Mouse (Mus musculus): ENCODE data around the gene Sugct. TPM values are rescaled to one million over a fixed set of nuclear protein-coding genes. Genes with fewer than 3 reads are reported as not detected.

Sugct gene
- polyA plus RNA-seq, 1 experiment from 2014 or later, result 5.1 TPM

GRCm38 (mm10) chr13:16915697-16916096 lies 779.7 kb downstream of the Sugct start:
- ATAC-seq (ENCODE audit: low FRiP score, low read depth), result no peak
- Histone ChIP-seq H3K4me2 (replicated peaks) (no peak overlapping the region), H3K9me3 (no peaks in the 10 kb centered on the region), H3K9ac (replicated peaks) (no peak overlapping the region), H3K27ac (replicated peaks) (no peak overlapping the region), H3K4me1 (no peaks in the 10 kb centered on the region), H3K4me3 (no peak overlapping the region), H3K36me3 (no peaks in the 10 kb centered on the region), H3K27me3 (no peaks in the 10 kb centered on the region)

- Histone ChIP-seq H3K9ac (replicated peaks) (no peak overlapping the region), H3K27ac (replicated peaks) (no peak overlapping the region), H3K9me3 (no peaks in the 10 kb centered on the region), H3K4me1 (no peaks in the 10 kb centered on the region), H3K4me2 (replicated peaks) (no peak overlapping the region), H3K36me3 (no peaks in the 10 kb centered on the region), H3K27me3 (no peaks in the 10 kb centered on the region), H3K4me3 (no peak overlapping the region)
- ATAC-seq (ENCODE audit: low FRiP score, low read depth), result no peak
Measured at GRCm38 (mm10) chr13:16912214-16912613, 783.1 kb downstream of the Sugct start.

DNA sequence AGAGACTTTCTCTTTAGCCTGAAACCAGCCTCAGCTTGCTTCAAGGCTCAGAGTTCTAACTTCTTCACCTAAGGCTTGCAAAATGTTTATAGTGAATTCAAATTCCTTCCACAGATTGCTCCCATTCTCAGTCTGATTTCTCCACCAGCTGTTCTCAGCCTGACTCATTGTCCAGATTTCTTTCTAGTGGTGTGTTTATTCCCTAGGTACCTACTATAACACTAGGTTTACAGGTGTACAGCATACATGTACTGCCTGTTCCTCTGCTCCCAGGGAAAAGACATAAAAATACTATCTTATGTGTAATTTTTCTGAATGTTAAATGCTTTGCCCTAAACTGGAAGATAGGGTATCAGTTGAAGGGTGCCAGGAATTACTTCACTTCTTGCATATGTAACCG lies 788.4 kb downstream of the Sugct start:
- no peak overlapping the region for H3K4me3 ChIP-seq
- H3K27ac ChIP-seq (replicated peaks), result no peak overlapping the region
- no peaks in the 10 kb centered on the region for H3K27me3 ChIP-seq
- ATAC-seq (ENCODE audit: low FRiP score, low read depth), result no peak
- H3K4me1 ChIP-seq, result no peaks in the 10 kb centered on the region
- no peaks in the 10 kb centered on the region for H3K9me3 ChIP-seq
- no peak overlapping the region for H3K9ac ChIP-seq (replicated peaks)
- WGBS, result 95% methylated on average over 1 of the region's 1 CpGs
- H3K36me3 ChIP-seq, result no peaks in the 10 kb centered on the region
- no peak overlapping the region for H3K4me2 ChIP-seq (replicated peaks)

DNA sequence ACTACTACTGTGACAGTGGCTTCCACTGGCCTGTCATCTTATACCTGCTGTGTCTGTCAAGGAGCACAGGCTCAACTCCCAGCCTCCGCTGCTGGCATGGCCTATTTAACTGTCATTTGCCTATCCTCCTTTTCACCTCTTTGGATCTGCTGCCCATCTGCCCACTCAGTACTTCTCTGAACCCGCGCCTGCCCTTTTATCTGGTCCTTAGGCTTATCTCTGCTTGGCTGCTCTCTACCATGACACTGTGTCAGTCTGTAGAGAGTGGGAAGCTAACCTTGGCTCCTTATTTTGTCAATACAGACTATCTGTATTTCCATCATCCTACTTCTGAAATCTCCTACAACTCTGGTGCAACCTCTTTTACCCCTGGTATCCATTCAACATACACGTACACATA lies 793.9 kb downstream of the Sugct start:
- ATAC-seq (ENCODE audit: low FRiP score, low read depth), result no peak
- no peak overlapping the region for H3K27ac ChIP-seq (replicated peaks)

GRCm38 (mm10) chr13:16898084-16898792 lies 797.1 kb downstream of the Sugct start:
- ATAC-seq (ENCODE audit: low FRiP score, low read depth), result no peak
- no peaks in the 10 kb centered on the region for H3K27me3 ChIP-seq
- no peaks in the 10 kb centered on the region for H3K4me1 ChIP-seq
- H3K4me2 ChIP-seq (replicated peaks), result no peak overlapping the region
- no peaks in the 10 kb centered on the region for H3K9me3 ChIP-seq
- no peak overlapping the region for H3K27ac ChIP-seq (replicated peaks)
- no peak overlapping the region for H3K4me3 ChIP-seq
- H3K9ac ChIP-seq (replicated peaks), result no peak overlapping the region
- no peaks in the 10 kb centered on the region for H3K36me3 ChIP-seq

More for the DNA sequence above, 793.9 kb downstream of the Sugct start:
- Histone ChIP-seq H3K27me3 (no peaks in the 10 kb centered on the region), H3K4me3 (no peak overlapping the region), H3K4me1 (no peaks in the 10 kb centered on the region), H3K4me2 (replicated peaks) (no peak overlapping the region), H3K36me3 (no peaks in the 10 kb centered on the region), H3K9me3 (no peaks in the 10 kb centered on the region), H3K9ac (replicated peaks) (no peak overlapping the region)
- 82% methylated on average over 4 of the region's 4 CpGs for WGBS

DNA sequence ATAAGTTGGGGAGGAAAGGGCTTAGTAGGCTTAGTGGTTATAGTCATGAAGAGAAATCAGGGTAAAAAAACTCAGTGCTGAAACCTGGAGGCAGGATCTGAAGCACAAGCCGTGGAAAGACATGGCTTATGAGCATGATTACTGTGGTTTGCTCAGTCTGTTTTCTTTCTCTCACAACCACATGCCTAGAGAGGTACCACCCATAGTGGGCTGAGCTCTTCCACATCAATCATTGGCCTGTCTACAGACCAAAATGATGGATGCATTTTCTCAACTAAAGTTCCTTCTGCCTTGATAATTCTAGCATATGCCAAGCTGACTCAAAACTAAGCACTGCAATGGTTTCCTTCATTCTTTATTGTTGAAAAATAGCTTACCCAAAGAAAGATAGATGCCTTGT lies 817.3 kb downstream of the Sugct start:
- no peaks in the 10 kb centered on the region for H3K4me1 ChIP-seq
- H3K27ac ChIP-seq (replicated peaks), result no peak overlapping the region
- H3K36me3 ChIP-seq, result no peaks in the 10 kb centered on the region
- no peak overlapping the region for H3K4me3 ChIP-seq
- WGBS, result 83% methylated on average over 1 of the region's 1 CpGs
- H3K4me2 ChIP-seq (replicated peaks), result no peak overlapping the region
- no peaks in the 10 kb centered on the region for H3K9me3 ChIP-seq
- no peak for ATAC-seq (ENCODE audit: low FRiP score, low read depth)
- no peaks in the 10 kb centered on the region for H3K27me3 ChIP-seq
- H3K9ac ChIP-seq (replicated peaks), result no peak overlapping the region

DNA sequence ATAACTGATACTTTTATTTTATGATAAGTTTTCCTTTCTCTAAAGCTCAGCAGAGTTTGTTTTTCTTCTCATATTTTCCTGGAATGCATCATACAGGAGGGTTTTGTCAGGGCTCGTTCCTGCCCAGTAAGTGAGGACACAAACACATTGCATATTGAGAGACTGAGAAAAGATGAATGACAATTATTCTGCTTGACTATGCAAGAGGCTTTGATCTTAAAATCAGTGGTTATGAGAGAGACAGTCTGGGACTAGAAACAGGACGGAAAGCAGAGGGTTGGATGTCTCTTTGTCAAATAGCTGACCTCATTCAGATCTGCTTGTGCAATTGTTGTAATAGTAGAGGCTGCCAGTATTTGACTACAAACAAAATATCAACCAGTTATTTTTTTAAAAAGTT lies 835.4 kb downstream of the Sugct start:
- WGBS, result 50% methylated on average over 2 of the region's 2 CpGs
- Histone ChIP-seq H3K27ac (replicated peaks) (no peak overlapping the region), H3K4me3 (no peak overlapping the region), H3K36me3 (no peaks in the 10 kb centered on the region), H3K9ac (replicated peaks) (no peak overlapping the region), H3K4me1 (no peaks in the 10 kb centered on the region), H3K27me3 (no peaks in the 10 kb centered on the region), H3K4me2 (replicated peaks) (no peak overlapping the region), H3K9me3 (no peaks in the 10 kb centered on the region)
- no peak for ATAC-seq (ENCODE audit: low FRiP score, low read depth)

DNA sequence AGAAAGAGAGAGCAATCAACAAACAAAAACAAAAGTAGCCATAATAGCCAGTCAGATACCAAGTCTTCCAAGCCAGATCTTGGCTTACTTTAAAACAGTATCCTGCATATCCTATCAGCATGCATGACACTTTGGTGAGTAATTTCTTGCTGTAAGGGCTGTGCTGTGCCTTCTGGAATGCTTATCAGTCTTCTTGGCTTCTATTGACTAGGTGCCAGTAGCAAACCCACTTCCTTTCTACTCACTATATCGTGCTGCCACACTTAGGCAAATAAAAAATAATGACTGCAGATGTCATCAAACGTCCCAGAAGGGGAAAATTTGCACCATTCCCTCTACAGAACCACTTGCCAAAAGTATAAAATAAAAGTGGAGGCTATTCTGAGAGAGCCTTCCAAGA lies 848.1 kb downstream of the Sugct start:
- no peak overlapping the region for H3K4me2 ChIP-seq (replicated peaks)
- WGBS, result 78% methylated on average over 2 of the region's 2 CpGs
- H3K4me1 ChIP-seq, result no peaks in the 10 kb centered on the region
- H3K9me3 ChIP-seq, result no peaks in the 10 kb centered on the region
- H3K36me3 ChIP-seq, result no peaks in the 10 kb centered on the region
- H3K27me3 ChIP-seq, result no peaks in the 10 kb centered on the region
- no peak overlapping the region for H3K4me3 ChIP-seq
- ATAC-seq (ENCODE audit: low FRiP score, low read depth), result no peak
- H3K9ac ChIP-seq (replicated peaks), result no peak overlapping the region
- no peak overlapping the region for H3K27ac ChIP-seq (replicated peaks)

- no peaks in the 10 kb centered on the region for H3K9me3 ChIP-seq
- no peaks in the 10 kb centered on the region for H3K4me1 ChIP-seq
- H3K4me3 ChIP-seq, result no peak overlapping the region
- 72% methylated on average over 1 of the region's 1 CpGs for whole genome bisulfite sequencing
- no peaks in the 10 kb centered on the region for H3K27me3 ChIP-seq
- no peak overlapping the region for H3K27ac ChIP-seq (replicated peaks)
- no peak overlapping the region for H3K4me2 ChIP-seq (replicated peaks)
- H3K36me3 ChIP-seq, result no peaks in the 10 kb centered on the region
- no peak overlapping the region for H3K9ac ChIP-seq (replicated peaks)
- no peak for ATAC-seq (ENCODE audit: low FRiP score, low read depth)
Measured at GRCm38 (mm10) chr13:16840994-16841393, 854.4 kb downstream of the Sugct start.

GRCm38 (mm10) chr13:16838409-16838808 lies 856.9 kb downstream of the Sugct start:
- no peak for ATAC-seq (ENCODE audit: low FRiP score, low read depth)
- 93% methylated on average over 3 of the region's 3 CpGs for WGBS
- no peak overlapping the region for H3K27ac ChIP-seq (replicated peaks)
- H3K4me2 ChIP-seq (replicated peaks), result no peak overlapping the region
- no peaks in the 10 kb centered on the region for H3K36me3 ChIP-seq
- H3K4me1 ChIP-seq, result no peaks in the 10 kb centered on the region
- H3K9me3 ChIP-seq, result no peaks in the 10 kb centered on the region
- H3K27me3 ChIP-seq, result no peaks in the 10 kb centered on the region
- H3K9ac ChIP-seq (replicated peaks), result no peak overlapping the region
- no peak overlapping the region for H3K4me3 ChIP-seq

GRCm38 (mm10) chr13:16835111-16835510 lies 860.2 kb downstream of the Sugct start:
- H3K9me3 ChIP-seq, result no peaks in the 10 kb centered on the region
- H3K4me2 ChIP-seq (replicated peaks), result no peak overlapping the region
- no peak overlapping the region for H3K9ac ChIP-seq (replicated peaks)
- no peaks in the 10 kb centered on the region for H3K27me3 ChIP-seq
- no peak overlapping the region for H3K4me3 ChIP-seq
- H3K4me1 ChIP-seq, result no peaks in the 10 kb centered on the region
- no peaks in the 10 kb centered on the region for H3K36me3 ChIP-seq
- ATAC-seq (ENCODE audit: low FRiP score, low read depth), result no peak
- 69% methylated on average over 2 of the region's 2 CpGs for WGBS
- H3K27ac ChIP-seq (replicated peaks), result no peak overlapping the region

GRCm38 (mm10) chr13:16833069-16833468 lies 862.3 kb downstream of the Sugct start:
- no peak for ATAC-seq (ENCODE audit: low FRiP score, low read depth)

DNA sequence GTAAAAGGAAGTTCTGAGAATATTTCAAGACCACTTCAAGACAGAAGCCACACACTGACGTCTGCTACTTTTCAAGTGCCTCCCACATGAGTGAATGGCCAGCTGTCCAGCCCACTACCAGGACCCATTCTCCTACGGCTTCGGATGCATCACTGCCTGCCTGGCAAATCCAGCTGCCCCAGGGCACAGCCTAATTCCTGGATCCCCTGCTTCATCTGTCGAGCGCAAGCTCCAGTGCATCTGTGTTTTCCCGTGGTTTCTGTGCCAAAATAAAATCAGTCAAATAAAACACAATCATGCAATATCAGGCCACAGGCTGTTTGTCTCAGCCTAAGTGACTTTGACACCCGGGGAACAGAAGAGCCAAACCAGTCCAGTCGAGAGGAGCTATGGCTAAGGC lies 863.5 kb downstream of the Sugct start:
- Histone ChIP-seq H3K36me3 (no peaks in the 10 kb centered on the region), H3K9me3 (no peaks in the 10 kb centered on the region), H3K9ac (replicated peaks) (no peak overlapping the region), H3K27me3 (no peaks in the 10 kb centered on the region), H3K4me1 (no peaks in the 10 kb centered on the region), H3K4me2 (replicated peaks) (no peak overlapping the region), H3K4me3 (no peak overlapping the region), H3K27ac (replicated peaks) (no peak overlapping the region)
- WGBS, result 81% methylated on average over 8 of the region's 8 CpGs
- ATAC-seq (ENCODE audit: low FRiP score, low read depth), result no peak

More at GRCm38 (mm10) chr13:16833069-16833468, 862.3 kb downstream of the Sugct start:
- Histone ChIP-seq H3K4me2 (replicated peaks) (no peak overlapping the region), H3K9ac (replicated peaks) (no peak overlapping the region), H3K4me1 (no peaks in the 10 kb centered on the region), H3K4me3 (no peak overlapping the region), H3K9me3 (no peaks in the 10 kb centered on the region), H3K27me3 (no peaks in the 10 kb centered on the region), H3K36me3 (no peaks in the 10 kb centered on the region), H3K27ac (replicated peaks) (no peak overlapping the region)
